Mouse (Mus musculus) intestine, embryonic 16.5 days (tissue): ENCODE data around the gene Tanc1. TPM values are rescaled to one million over a fixed set of nuclear protein-coding genes. Genes with fewer than 3 reads are reported as not detected.

Source experiments
- ATAC-seq: fragments of 200-750 bp; cut with Nextera tagmentation; 2 replicates; pipeline ENCODE4 v1.8.0; 2017; ENCODE audit warnings: moderate TSS enrichment, moderate library complexity
- H3K27ac ChIP-seq: fragments of 300-500 bp; sonication (generic); 2 replicates; pipeline ENCODE4 v1.5.1; 2014; ENCODE audit warnings: mild to moderate bottlenecking, low read length
- H3K27me3 ChIP-seq: fragments of 300-500 bp; sonication (generic); replicated peaks from 2 replicates; pipeline ENCODE4 v1.6.1; 2014; ENCODE audit warnings: low read length, control low read depth, mixed read lengths; ENCODE audit not compliant: control insufficient read depth, insufficient read depth
- H3K36me3 ChIP-seq: fragments of 300-500 bp; sonication (generic); 2 replicates; pipeline ENCODE4 v1.6.1; 2014; ENCODE audit warnings: low read length, control low read depth; ENCODE audit not compliant: control insufficient read depth, insufficient read depth
- H3K4me1 ChIP-seq: fragments of 300-500 bp; sonication (generic); 2 replicates; pipeline ENCODE4 v1.6.1; 2014; ENCODE audit warnings: low read length, control low read depth, mixed read lengths; ENCODE audit not compliant: control insufficient read depth, insufficient read depth
- H3K4me2 ChIP-seq: fragments of 300-500 bp; sonication (generic); 2 replicates; pipeline ENCODE4 v1.6.1; 2014; ENCODE audit warnings: low read depth, low read length, control low read depth
- H3K4me3 ChIP-seq: fragments of 300-500 bp; sonication (generic); 2 replicates; pipeline ENCODE4 v1.5.1; 2014; ENCODE audit warnings: mild to moderate bottlenecking, low read length
- H3K9ac ChIP-seq: fragments of 300-500 bp; sonication (generic); 2 replicates; pipeline ENCODE4 v1.6.1; 2014; ENCODE audit warnings: low read depth, low read length
- H3K9me3 ChIP-seq: fragments of 300-500 bp; sonication (generic); 2 replicates; pipeline ENCODE4 v1.6.1; 2016; ENCODE audit warnings: low read length, control low read depth; ENCODE audit not compliant: control insufficient read depth
- WGBS: fragments of 180-500 bp; shearing (Covaris S2); extraction: QIAGEN DNeasy Blood & Tissue Kit; methylation state at CpG from one replicate; pipeline ENCODE4 v1.1.7; 2014; 5-methylcytosine and 5-hydroxymethylcytosine counted together
- polyA plus RNA-seq: library from polyadenylated mRNA; unstranded; fragments of >200 nt; fragmentation: Nextera tagmentation; extraction: Ambion mirVana; gene quantifications from 2 replicates; pipeline ENCODE4 v1.2.1, GENCODE M21; 2015

The Tanc1 gene
- polyA plus RNA-seq, 1 experiment from 2014 or later: 20.8 TPM

- H3K4me3 ChIP-seq: no peak overlapping the region
- H3K9ac ChIP-seq: no peak overlapping the region
- H3K27ac ChIP-seq: no peak overlapping the region
- H3K4me1 ChIP-seq: 0 out of 2 replicates have a peak, but pooled peaks cover 3% of the 10 kb centered on the region
- no peak for ATAC-seq
- no peaks in the 10 kb centered on the region for H3K36me3 ChIP-seq
- no peak overlapping the region for H3K4me2 ChIP-seq
- no peaks in the 10 kb centered on the region for H3K9me3 ChIP-seq
- WGBS: 89% methylated on average over 5 of the region's 5 CpGs
- no peaks in the 10 kb centered on the region for H3K27me3 ChIP-seq
Measured at GRCm38 (mm10) chr2:59762277-59762676, 150.4 kb downstream of the Tanc1 start.

- no peak for ATAC-seq
- Histone ChIP-seq H3K4me3 (no peak overlapping the region), H3K4me1 (peaks cover 21% of the 10 kb centered on the region), H3K27me3 (no peaks in the 10 kb centered on the region), H3K9ac (no peak overlapping the region), H3K4me2 (no peak overlapping the region), H3K27ac (no peak overlapping the region), H3K9me3 (no peaks in the 10 kb centered on the region), H3K36me3 (no peaks in the 10 kb centered on the region)
- 87% methylated on average over 10 of the region's 10 CpGs for WGBS
Measured at GRCm38 (mm10) chr2:59765671-59766070, 153.8 kb downstream of the Tanc1 start.

GRCm38 (mm10) chr2:59767893-59768292 is 156.1 kb downstream of the Tanc1 start:
- 78% methylated on average over 4 of the region's 4 CpGs for WGBS
- Histone ChIP-seq H3K4me1 (peaks cover 30% of the 10 kb centered on the region), H3K27ac (no peak overlapping the region), H3K27me3 (no peaks in the 10 kb centered on the region), H3K9me3 (no peaks in the 10 kb centered on the region), H3K36me3 (no peaks in the 10 kb centered on the region), H3K4me2 (no peak overlapping the region), H3K9ac (no peak overlapping the region), H3K4me3 (no peak overlapping the region)
- no peak for ATAC-seq

- 69% methylated on average over 13 of the region's 13 CpGs for WGBS
- Histone ChIP-seq H3K36me3 (no peaks in the 10 kb centered on the region), H3K9ac (no peak overlapping the region), H3K27ac (peak overlapping the region; percentile 56), H3K27me3 (no peaks in the 10 kb centered on the region), H3K4me3 (no peak overlapping the region), H3K9me3 (no peaks in the 10 kb centered on the region), H3K4me1 (peaks cover 27% of the 10 kb centered on the region), H3K4me2 (no peak overlapping the region)
- peak; percentile 43 for ATAC-seq
Measured at GRCm38 (mm10) chr2:59768661-59769384, 157.0 kb downstream of the Tanc1 start.

GRCm38 (mm10) chr2:59769385-59769735 is 157.5 kb downstream of the Tanc1 start:
- Histone ChIP-seq H3K27ac (peak overlapping the region; percentile 56; the same call in 1 of the 2 replicates), H3K36me3 (no peaks in the 10 kb centered on the region), H3K9ac (no peak overlapping the region), H3K4me2 (no peak overlapping the region), H3K4me3 (no peak overlapping the region), H3K9me3 (no peaks in the 10 kb centered on the region), H3K27me3 (no peaks in the 10 kb centered on the region), H3K4me1 (peaks cover 27% of the 10 kb centered on the region)
- WGBS: 66% methylated on average over 3 of the region's 3 CpGs
- peak; percentile 57 for ATAC-seq

GRCm38 (mm10) chr2:59771708-59772107 is 159.9 kb downstream of the Tanc1 start:
- 61% methylated on average over 8 of the region's 8 CpGs for WGBS
- no peaks in the 10 kb centered on the region for H3K9me3 ChIP-seq
- H3K27me3 ChIP-seq: no peaks in the 10 kb centered on the region
- H3K36me3 ChIP-seq: no peaks in the 10 kb centered on the region
- no peak overlapping the region for H3K9ac ChIP-seq
- 0 out of 2 replicates have a peak overlapping the region, but pooled peaks have one; percentile 29 for H3K27ac ChIP-seq
- ATAC-seq: no peak
- H3K4me1 ChIP-seq: peaks cover 27% of the 10 kb centered on the region
- no peak overlapping the region for H3K4me2 ChIP-seq
- H3K4me3 ChIP-seq: no peak overlapping the region

- Histone ChIP-seq H3K27ac (no peak overlapping the region), H3K27me3 (no peaks in the 10 kb centered on the region), H3K9ac (no peak overlapping the region), H3K9me3 (no peaks in the 10 kb centered on the region), H3K36me3 (no peaks in the 10 kb centered on the region), H3K4me2 (no peak overlapping the region), H3K4me1 (peaks cover 27% of the 10 kb centered on the region), H3K4me3 (no peak overlapping the region)
- WGBS: 44% methylated on average over 12 of the region's 12 CpGs
- ATAC-seq: 0 out of 2 replicates have a peak, but pooled peaks have one; percentile 45
Measured at GRCm38 (mm10) chr2:59772261-59772683, 160.4 kb downstream of the Tanc1 start.

GRCm38 (mm10) chr2:59774374-59774773 is 162.5 kb downstream of the Tanc1 start:
- no peak for ATAC-seq
- no peaks in the 10 kb centered on the region for H3K9me3 ChIP-seq
- H3K4me3 ChIP-seq: no peak overlapping the region
- peaks cover 26% of the 10 kb centered on the region for H3K4me1 ChIP-seq
- 91% methylated on average over 6 of the region's 6 CpGs for WGBS
- no peak overlapping the region for H3K27ac ChIP-seq
- H3K36me3 ChIP-seq: no peaks in the 10 kb centered on the region
- H3K4me2 ChIP-seq: no peak overlapping the region
- no peaks in the 10 kb centered on the region for H3K27me3 ChIP-seq
- no peak overlapping the region for H3K9ac ChIP-seq

- Histone ChIP-seq H3K4me1 (peaks cover 19% of the 10 kb centered on the region), H3K36me3 (no peaks in the 10 kb centered on the region), H3K27me3 (no peaks in the 10 kb centered on the region), H3K4me2 (no peak overlapping the region), H3K27ac (peak overlapping the region; percentile 39; the same call in 1 of the 2 replicates), H3K4me3 (no peak overlapping the region), H3K9ac (no peak overlapping the region), H3K9me3 (no peaks in the 10 kb centered on the region)
- peak; percentile 81 for ATAC-seq
- 71% methylated on average over 5 of the region's 5 CpGs for WGBS
Measured at GRCm38 (mm10) chr2:59775148-59775547, 163.3 kb downstream of the Tanc1 start.
